Mouse (Mus musculus) limb, embryonic 15.5 days (tissue): ENCODE results near the gene Prss16. TPM values are rescaled to one million over a fixed set of nuclear protein-coding genes. Genes with fewer than 3 reads are reported as not detected.
"Not testable (repeated sequence)": the region's sequence is repeated elsewhere in the genome, so short reads cannot be mapped to it uniquely, and the experiment has no call there.

Source experiments
- ATAC-seq: fragments of 200-750 bp; cut with Nextera tagmentation; 2 replicates; pipeline ENCODE4 v1.8.0; 2017; ENCODE audit warnings: low read depth, moderate TSS enrichment; ENCODE audit not compliant: insufficient number of reproducible peaks, low FRiP score, low TSS enrichment
- H3K27ac ChIP-seq: fragments of 300-500 bp; sonication (generic); 2 replicates; pipeline ENCODE4 v1.5.1; 2015; ENCODE audit warnings: moderate library complexity, mild to moderate bottlenecking, inconsistent platforms
- H3K27me3 ChIP-seq: fragments of 300-500 bp; sonication (generic); 2 replicates; pipeline ENCODE4 v1.6.1; 2015; ENCODE audit warnings: inconsistent platforms
- H3K36me3 ChIP-seq: fragments of 300-500 bp; sonication (generic); 2 replicates; pipeline ENCODE4 v1.6.1; 2015; ENCODE audit warnings: inconsistent platforms
- H3K4me1 ChIP-seq: fragments of 300-500 bp; sonication (generic); 2 replicates; pipeline ENCODE4 v1.6.1; 2015; ENCODE audit warnings: inconsistent platforms
- H3K4me2 ChIP-seq: fragments of 300-500 bp; sonication (generic); 2 replicates; pipeline ENCODE4 v1.6.1; 2015; ENCODE audit warnings: mild to moderate bottlenecking, inconsistent platforms
- H3K4me3 ChIP-seq: fragments of 300-500 bp; sonication (generic); 2 replicates; pipeline ENCODE4 v1.5.1; 2015; ENCODE audit warnings: mild to moderate bottlenecking, inconsistent platforms
- H3K9ac ChIP-seq: fragments of 300-500 bp; sonication (generic); 2 replicates; pipeline ENCODE4 v1.6.1; 2015; ENCODE audit warnings: inconsistent platforms
- H3K9me3 ChIP-seq: fragments of 300-500 bp; sonication (generic); 2 replicates; pipeline ENCODE4 v1.6.1; 2016; ENCODE audit warnings: inconsistent platforms
- WGBS: fragments of 180-500 bp; shearing (Covaris S2); methylation state at CpG from one replicate; pipeline ENCODE4 v1.1.7; 2015; 5-methylcytosine and 5-hydroxymethylcytosine counted together
- polyA plus RNA-seq: library from polyadenylated mRNA; unstranded; fragments of >200 nt; fragmentation: Nextera tagmentation; extraction: Ambion mirVana; gene quantifications from 2 replicates; pipeline ENCODE4 v1.2.1, GENCODE M21; 2015

The Prss16 gene
- polyA plus RNA-seq, 1 experiment from 2014 or later, result 1.2 TPM

GRCm38 (mm10) chr13:22041651-22042567 lies 32.4 kb upstream of the Prss16 start:
- Histone ChIP-seq H3K36me3 (no peaks in the 10 kb centered on the region), H3K9ac (0 out of 2 replicates have a peak overlapping the region, but pooled peaks have one; percentile 32), H3K4me1 (peaks cover 23% of the 10 kb centered on the region), H3K27me3 (no peaks in the 10 kb centered on the region), H3K4me2 (peak overlapping the region; percentile 63), H3K27ac (peak overlapping the region; percentile 93), H3K9me3 (no peaks in the 10 kb centered on the region), H3K4me3 (peak overlapping the region; percentile 40)
- ATAC-seq, result no peak
- WGBS, result 2% methylated on average over 13 of the region's 13 CpGs

GRCm38 (mm10) chr13:22041142-22041536 lies 31.6 kb upstream of the Prss16 start, which contains the start of gene Hist1h4i:
Gene Hist1h4i, minus strand, starts transcription at chr13:22041362.
- Histone ChIP-seq H3K27ac (peak within 1 kb of the TSS; percentile 93), H3K4me3 (peak within 1 kb of the TSS; percentile 42), H3K4me2 (peak within 1 kb of the TSS; percentile 63), H3K4me1 (peaks cover 29% of the 10 kb centered on the region), H3K9ac (peak within 1 kb of the TSS; percentile 44)
- peak; percentile 64 for ATAC-seq
- H3K27me3 ChIP-seq, H3K9me3 ChIP-seq, H3K36me3 ChIP-seq: not testable (repeated sequence)
- WGBS, result under 1% methylated on average over 22 of the region's 27 CpGs

GRCm38 (mm10) chr13:22040464-22041141 lies 31.1 kb upstream of the Prss16 start:
- WGBS, result under 1% methylated on average over 24 of the region's 24 CpGs
- no peaks in the 10 kb centered on the region for H3K27me3 ChIP-seq
- peak overlapping the region; percentile 42 for H3K4me3 ChIP-seq
- peaks cover 30% of the 10 kb centered on the region for H3K4me1 ChIP-seq
- ATAC-seq, result 0 out of 2 replicates have a peak, but pooled peaks have one; percentile 9
- H3K27ac ChIP-seq, result peak overlapping the region; percentile 93
- peak overlapping the region; percentile 44 for H3K9ac ChIP-seq
- H3K4me2 ChIP-seq, result peak overlapping the region; percentile 63
- H3K9me3 ChIP-seq, result no peaks in the 10 kb centered on the region
- H3K36me3 ChIP-seq, result no peaks in the 10 kb centered on the region

GRCm38 (mm10) chr13:22039951-22040463 lies 30.5 kb upstream of the Prss16 start:
- no peaks in the 10 kb centered on the region for H3K27me3 ChIP-seq
- peak overlapping the region; percentile 42 for H3K4me3 ChIP-seq
- no peak overlapping the region for H3K9ac ChIP-seq
- WGBS, result 12% methylated on average over 2 of the region's 2 CpGs
- H3K4me2 ChIP-seq, result peak overlapping the region; percentile 63
- no peaks in the 10 kb centered on the region for H3K9me3 ChIP-seq
- H3K4me1 ChIP-seq, result peaks cover 31% of the 10 kb centered on the region
- H3K36me3 ChIP-seq, result no peaks in the 10 kb centered on the region
- peak overlapping the region; percentile 93 for H3K27ac ChIP-seq
- no peak for ATAC-seq

- no peak for ATAC-seq
- WGBS, result 60% methylated on average over 5 of the region's 5 CpGs
- Histone ChIP-seq H3K9me3 (no peaks in the 10 kb centered on the region), H3K4me3 (no peak overlapping the region), H3K36me3 (no peaks in the 10 kb centered on the region), H3K4me1 (peaks cover 29% of the 10 kb centered on the region), H3K9ac (no peak overlapping the region), H3K4me2 (no peak overlapping the region), H3K27ac (no peak overlapping the region), H3K27me3 (no peaks in the 10 kb centered on the region)
Measured at GRCm38 (mm10) chr13:22039364-22039763, 29.8 kb upstream of the Prss16 start.

GRCm38 (mm10) chr13:22037415-22037814 lies 27.9 kb upstream of the Prss16 start:
- ATAC-seq, result no peak
- WGBS, result 52% methylated on average over 2 of the region's 2 CpGs

GRCm38 (mm10) chr13:22036986-22037385 lies 27.4 kb upstream of the Prss16 start:
- no peak overlapping the region for H3K9ac ChIP-seq
- H3K27ac ChIP-seq, result peak overlapping the region; percentile 74
- H3K27me3 ChIP-seq, result no peaks in the 10 kb centered on the region
- ATAC-seq, result no peak
- 54% methylated on average over 3 of the region's 3 CpGs for WGBS
- H3K9me3 ChIP-seq, result no peaks in the 10 kb centered on the region
- H3K4me2 ChIP-seq, result peak overlapping the region; percentile 52; the same call in 1 of the 2 replicates
- H3K4me1 ChIP-seq, result peaks cover 28% of the 10 kb centered on the region
- H3K4me3 ChIP-seq, result peak overlapping the region; percentile 43
- H3K36me3 ChIP-seq, result no peaks in the 10 kb centered on the region

More at GRCm38 (mm10) chr13:22037415-22037814, 27.9 kb upstream of the Prss16 start:
- H3K27ac ChIP-seq, result peak overlapping the region; percentile 27; the same call in 1 of the 2 replicates
- H3K4me3 ChIP-seq, result no peak overlapping the region
- no peaks in the 10 kb centered on the region for H3K9me3 ChIP-seq
- H3K4me2 ChIP-seq, result no peak overlapping the region
- H3K36me3 ChIP-seq, result no peaks in the 10 kb centered on the region
- no peak overlapping the region for H3K9ac ChIP-seq
- no peaks in the 10 kb centered on the region for H3K27me3 ChIP-seq
- H3K4me1 ChIP-seq, result peaks cover 32% of the 10 kb centered on the region

GRCm38 (mm10) chr13:22036149-22036956 lies 26.8 kb upstream of the Prss16 start:
- Histone ChIP-seq H3K4me3 (peak overlapping the region; percentile 43), H3K9me3 (no peaks in the 10 kb centered on the region), H3K36me3 (no peaks in the 10 kb centered on the region), H3K9ac (0 out of 2 replicates have a peak overlapping the region, but pooled peaks have one; percentile 18), H3K4me1 (peaks cover 26% of the 10 kb centered on the region), H3K4me2 (peak overlapping the region; percentile 52), H3K27ac (peak overlapping the region; percentile 74), H3K27me3 (no peaks in the 10 kb centered on the region)
- 2% methylated on average over 23 of the region's 23 CpGs for WGBS
- no peak for ATAC-seq

- peak; percentile 97 for ATAC-seq
- Histone ChIP-seq H3K27ac (peak within 1 kb of the TSS; percentile 77), H3K4me1 (peaks cover 23% of the 10 kb centered on the region), H3K9ac (0 out of 2 replicates have a peak within 1 kb of the TSS, but pooled peaks have one; percentile 18), H3K4me3 (peak within 1 kb of the TSS; percentile 43), H3K4me2 (peak within 1 kb of the TSS; percentile 52)
- under 1% methylated on average over 24 of the region's 69 CpGs for WGBS
- not testable (repeated sequence) for H3K9me3 ChIP-seq, H3K36me3 ChIP-seq, H3K27me3 ChIP-seq
Measured at GRCm38 (mm10) chr13:22035267-22036148, 26.0 kb upstream of the Prss16 start, which contains the start of the genes Hist1h2ah and Hist1h2bk. Gene Hist1h2ah, minus strand, starts transcription at chr13:22035568. Gene Hist1h2bk, plus strand, starts transcription at chr13:22035870.
